Mouse (Mus musculus): ENCODE results near the gene Eif4ebp2.

Gene Eif4ebp2

GRCm38 (mm10) chr10:61452645-61453044 is at the start of gene Eif4ebp2:
Eif4ebp2 (minus strand) TSS chr10:61452661.
- peak; percentile 100 for DNase-seq

GRCm38 (mm10) chr10:61500756-61501155 is 48.3 kb upstream of the Eif4ebp2 start:
- no peak for DNase-seq

GRCm38 (mm10) chr10:61499505-61500466 is 47.3 kb upstream of the Eif4ebp2 start:
- no peak for DNase-seq

- DNase-seq = no peak
Observed at GRCm38 (mm10) chr10:61496231-61496630, 43.8 kb upstream of the Eif4ebp2 start.

- no peak for DNase-seq
Observed at GRCm38 (mm10) chr10:61495461-61495860, 43.0 kb upstream of the Eif4ebp2 start.

GRCm38 (mm10) chr10:61492040-61492439 is 39.6 kb upstream of the Eif4ebp2 start:
- peak; percentile 89 for DNase-seq

GRCm38 (mm10) chr10:61491573-61491972 is 39.1 kb upstream of the Eif4ebp2 start:
- DNase-seq = no peak

- DNase-seq = no peak
Observed at GRCm38 (mm10) chr10:61488522-61489110, 36.2 kb upstream of the Eif4ebp2 start.

GRCm38 (mm10) chr10:61486551-61487339 is 34.3 kb upstream of the Eif4ebp2 start:
- no peak for DNase-seq

- DNase-seq = no peak
Observed at GRCm38 (mm10) chr10:61484801-61485200, 32.3 kb upstream of the Eif4ebp2 start.

- no peak for DNase-seq
Observed at GRCm38 (mm10) chr10:61482771-61483170, 30.3 kb upstream of the Eif4ebp2 start.

- DNase-seq = no peak
Observed at GRCm38 (mm10) chr10:61480488-61480887, 28.0 kb upstream of the Eif4ebp2 start.

- no peak for DNase-seq
Observed at GRCm38 (mm10) chr10:61479927-61480326, 27.5 kb upstream of the Eif4ebp2 start.

- DNase-seq = no peak
Observed at GRCm38 (mm10) chr10:61479461-61479860, 27.0 kb upstream of the Eif4ebp2 start.

GRCm38 (mm10) chr10:61476440-61477165 is 24.1 kb upstream of the Eif4ebp2 start:
- no peak for DNase-seq

GRCm38 (mm10) chr10:61475594-61476439 is 23.4 kb upstream of the Eif4ebp2 start, which contains the start of gene Lrrc20:
Lrrc20 (plus strand) TSS chr10:61475801.
- DNase-seq = peak; percentile 91

GRCm38 (mm10) chr10:61474344-61474743 is 21.9 kb upstream of the Eif4ebp2 start:
- no peak for DNase-seq

- no peak for DNase-seq
Observed at GRCm38 (mm10) chr10:61473640-61474039, 21.2 kb upstream of the Eif4ebp2 start.

GRCm38 (mm10) chr10:61468900-61469299 is 16.4 kb upstream of the Eif4ebp2 start:
- no peak for DNase-seq

GRCm38 (mm10) chr10:61466873-61467272 is 14.4 kb upstream of the Eif4ebp2 start:
- peak; percentile 28 for DNase-seq

GRCm38 (mm10) chr10:61466242-61466641 is 13.8 kb upstream of the Eif4ebp2 start:
- no peak for DNase-seq

Measured in lung, postnatal 14 days (tissue).